Mouse (Mus musculus): ENCODE results near the gene Trmt112.
"Not testable (repeated sequence)": the region's sequence is repeated elsewhere in the genome, so short reads cannot be mapped to it uniquely, and the experiment has no call there.

Gene Trmt112

DNA sequence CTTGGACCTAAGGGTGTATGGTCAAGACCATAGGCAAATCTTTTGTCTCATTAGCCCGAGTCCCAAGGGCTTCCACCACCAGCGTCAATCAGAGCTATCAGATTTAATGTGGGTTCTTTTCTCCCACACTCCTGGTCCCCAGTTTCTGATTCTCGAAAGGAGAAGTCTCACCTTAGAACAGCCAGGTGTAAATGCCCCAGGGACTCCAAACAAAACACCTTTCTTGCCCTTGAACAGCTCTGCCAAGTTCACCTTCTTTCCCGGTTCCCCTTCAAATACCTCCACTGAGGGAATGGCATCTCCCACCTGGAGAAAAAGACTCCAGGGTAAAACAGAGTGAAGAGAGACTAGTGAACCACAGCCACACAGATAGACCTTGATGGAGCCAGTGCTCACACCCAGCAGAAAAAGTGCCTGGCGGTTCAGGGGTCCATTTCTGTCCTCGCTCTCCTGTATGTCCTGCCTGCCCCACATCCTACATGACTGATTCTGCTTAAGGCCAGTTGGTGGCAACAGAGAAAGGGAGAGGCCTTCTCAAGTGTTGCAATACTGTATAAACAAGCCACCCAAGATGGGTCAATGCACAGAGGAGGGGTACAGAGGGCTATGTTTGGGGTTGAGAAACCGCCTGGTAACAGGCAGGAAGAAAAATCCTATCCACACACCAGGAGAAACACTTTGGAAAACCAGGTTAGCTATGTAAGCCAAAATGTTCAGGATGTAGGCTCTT, 1.5 kb upstream of the Trmt112 start:
- no peak for DNase-seq (ENCODE audit: low spot score in 2 of 2)

DNA sequence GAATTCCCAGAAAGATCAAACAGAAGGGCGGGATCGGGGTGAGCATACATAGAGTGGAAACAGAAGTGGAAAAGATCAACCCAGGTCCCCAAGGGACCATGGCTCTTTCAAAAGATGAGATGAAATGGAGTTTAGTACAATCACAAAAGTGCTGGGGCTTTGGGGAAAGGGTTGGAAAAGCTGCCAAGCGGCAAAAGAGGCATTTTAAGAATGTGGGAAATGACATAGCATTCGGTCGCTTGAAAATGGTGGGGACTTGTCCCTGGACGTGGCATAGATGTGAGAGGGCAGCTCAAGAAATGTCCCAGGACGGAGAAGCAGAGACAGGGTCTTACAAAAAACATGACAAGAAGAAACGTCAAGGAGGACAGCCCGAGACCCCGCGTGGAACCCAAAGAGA, 477 bp upstream of the Trmt112 start:
- DNase-seq (ENCODE audit: low spot score in 2 of 2), result no peak

DNA sequence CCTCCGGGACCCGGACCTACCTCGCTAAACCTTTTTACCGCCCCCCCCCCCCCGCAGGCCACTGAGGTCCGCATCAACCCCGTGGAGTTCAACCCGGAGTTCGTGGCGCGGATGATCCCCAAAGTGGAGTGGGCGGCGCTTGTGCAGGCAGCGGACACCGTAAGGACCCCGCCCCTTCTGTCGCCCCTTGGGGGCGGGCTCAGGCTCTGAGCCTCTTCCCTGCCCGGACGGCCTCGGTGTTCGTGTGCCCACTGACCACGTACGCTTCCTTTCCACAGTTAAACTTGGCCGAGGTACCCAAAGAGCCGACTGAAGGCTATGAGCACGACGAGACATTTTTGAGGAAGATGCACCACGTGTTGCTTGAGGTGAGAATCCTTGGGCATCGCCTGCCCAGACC, 808 bp downstream of the Trmt112 start:
- not testable (repeated sequence) for DNase-seq (ENCODE audit: low spot score in 2 of 2)

DNA sequence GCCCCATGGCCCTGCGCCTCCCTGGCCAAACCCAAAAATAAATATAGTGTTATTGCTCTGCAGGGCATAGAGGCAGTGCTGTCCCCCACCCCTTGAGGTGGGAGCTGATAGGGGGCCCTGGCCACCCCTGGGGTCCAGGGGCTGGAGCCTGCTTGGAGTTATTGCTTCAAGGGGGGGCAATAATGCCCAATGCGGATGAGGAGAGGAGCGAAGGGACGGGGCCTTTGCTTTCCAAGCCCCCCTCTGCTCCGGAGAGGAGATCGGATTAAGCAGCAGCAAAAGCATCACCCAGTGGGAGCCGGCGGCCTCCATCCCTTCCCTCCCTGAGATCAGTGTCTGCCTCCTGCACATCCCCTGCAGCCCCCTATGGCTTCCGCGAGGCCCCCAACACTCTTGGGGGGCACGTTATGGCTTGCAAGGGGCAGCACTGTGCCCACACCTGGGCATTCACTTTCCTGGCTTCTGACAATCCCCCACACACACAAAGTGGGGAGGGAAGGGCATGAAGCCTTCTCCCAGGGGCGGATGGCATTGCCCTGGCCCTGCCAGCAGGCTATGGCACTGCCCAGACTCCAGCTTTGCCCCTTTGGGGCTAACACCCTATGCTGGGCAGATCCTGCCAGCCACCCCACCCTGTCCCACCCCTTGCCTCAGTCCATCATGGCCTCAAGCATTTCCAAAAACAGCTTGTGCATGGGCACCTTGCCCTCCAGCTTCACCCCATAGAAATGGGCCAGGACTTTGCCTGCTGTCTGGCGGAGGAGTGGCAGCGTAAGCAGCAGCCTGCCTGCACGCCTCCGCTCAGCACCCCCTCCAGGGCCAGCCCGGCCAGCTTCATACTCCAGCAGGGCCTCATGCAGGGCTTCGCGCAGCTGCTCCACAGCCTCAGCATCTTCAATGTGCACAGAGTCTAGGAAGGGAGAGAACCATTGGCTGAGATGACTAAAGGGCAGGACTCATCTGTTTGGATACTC, 1.9 kb downstream of the Trmt112 start:
- no peak for DNase-seq (ENCODE audit: low spot score in 2 of 2)

DNA sequence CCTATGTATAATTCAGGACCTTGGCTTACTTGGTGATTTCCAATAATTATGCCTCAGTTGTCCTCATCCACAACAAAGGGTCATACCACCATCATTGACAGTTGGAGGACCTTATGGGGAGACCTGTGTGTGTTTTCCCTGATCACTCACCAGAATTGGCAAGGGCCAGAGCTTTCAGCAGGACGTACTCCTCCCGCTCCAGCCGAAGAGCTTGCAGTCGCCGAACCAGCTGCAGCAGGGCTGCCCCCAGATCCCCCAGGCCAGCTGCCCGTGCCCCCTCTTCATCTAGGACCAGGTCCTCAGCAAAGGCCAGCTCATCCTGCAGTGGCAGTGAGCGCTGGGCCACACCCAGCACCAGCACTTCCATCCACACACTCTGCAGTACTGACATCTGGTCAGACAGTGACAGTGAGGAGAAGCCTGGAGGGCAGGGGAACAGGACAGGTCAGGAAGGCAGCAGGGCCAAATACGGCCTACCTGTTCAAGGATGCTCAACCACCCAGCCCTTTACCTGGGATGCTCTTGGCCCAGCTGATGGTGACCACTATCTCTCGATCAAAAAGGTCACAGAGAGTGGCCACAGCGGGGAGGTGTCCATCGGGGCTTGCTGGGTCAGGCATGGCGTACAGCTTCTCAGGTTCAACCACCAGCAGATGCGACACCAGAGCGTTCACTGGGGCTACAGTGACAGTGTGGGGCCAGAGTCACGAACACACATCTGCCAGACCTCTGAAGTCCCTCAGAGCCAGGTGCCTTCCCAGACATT, 2.9 kb downstream of the Trmt112 start:
- DNase-seq (ENCODE audit: low spot score in 2 of 2), result no peak

DNA sequence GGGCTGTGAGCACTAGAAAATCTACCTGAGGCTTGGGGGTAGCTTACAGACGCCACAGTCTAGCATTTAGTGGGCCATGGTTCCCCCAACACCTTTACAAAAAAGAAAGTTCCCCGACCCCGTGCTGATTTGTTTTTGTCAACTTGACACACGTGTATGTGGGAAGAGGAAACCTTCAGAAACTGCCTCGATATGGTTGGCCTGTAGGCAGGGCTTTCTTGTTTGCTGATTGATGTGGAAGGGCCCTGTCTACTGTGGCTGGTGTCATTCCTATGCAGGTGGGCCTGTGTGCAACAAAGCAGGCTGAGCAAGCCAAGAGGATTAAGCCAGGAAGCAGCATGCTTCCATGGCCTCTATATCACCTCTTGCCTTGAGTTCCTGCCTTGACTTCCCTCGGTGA, 3.5 kb downstream of the Trmt112 start:
- no peak for DNase-seq (ENCODE audit: low spot score in 2 of 2)

DNA sequence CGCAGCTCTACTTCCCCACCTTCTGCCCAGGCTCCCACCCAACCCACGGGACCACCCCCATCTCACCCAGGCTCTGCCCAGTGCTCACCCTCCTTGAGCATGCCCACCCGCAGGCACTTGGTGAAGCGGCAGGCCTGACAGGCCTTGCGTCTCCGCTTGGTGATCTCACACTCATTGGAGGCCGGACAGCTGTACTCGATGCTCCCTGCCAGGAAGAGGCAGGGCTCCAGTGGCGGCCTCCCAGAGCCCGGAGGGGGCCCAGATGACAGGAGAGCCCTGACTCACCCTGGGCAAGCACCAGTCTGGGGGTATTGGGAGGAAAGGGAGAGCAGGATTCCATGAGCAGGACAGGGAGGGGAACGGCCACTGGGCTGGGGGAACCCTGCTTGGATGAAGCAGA, 4.5 kb downstream of the Trmt112 start:
- DNase-seq (ENCODE audit: low spot score in 2 of 2), result no peak

DNA sequence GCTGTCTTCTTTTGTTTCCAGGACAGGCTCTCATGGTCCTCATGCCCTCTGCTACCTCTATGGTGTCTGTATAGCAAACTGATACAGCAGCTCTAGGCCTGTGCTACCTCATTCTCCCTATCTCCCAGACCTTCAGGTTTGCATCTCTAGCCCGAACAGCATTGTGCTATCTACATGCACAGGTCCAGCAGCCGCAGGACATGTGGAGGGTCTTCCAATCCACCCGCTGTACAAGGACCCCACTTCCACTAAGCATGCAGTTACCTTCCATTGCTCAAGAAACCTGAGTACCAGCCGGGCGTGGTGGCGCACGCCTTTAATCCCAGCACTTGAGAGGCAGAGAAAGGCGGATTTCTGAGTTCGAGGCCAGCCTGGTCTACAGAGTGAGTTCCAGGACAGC, 5.0 kb downstream of the Trmt112 start:
- no peak for DNase-seq (ENCODE audit: low spot score in 2 of 2)

DNA sequence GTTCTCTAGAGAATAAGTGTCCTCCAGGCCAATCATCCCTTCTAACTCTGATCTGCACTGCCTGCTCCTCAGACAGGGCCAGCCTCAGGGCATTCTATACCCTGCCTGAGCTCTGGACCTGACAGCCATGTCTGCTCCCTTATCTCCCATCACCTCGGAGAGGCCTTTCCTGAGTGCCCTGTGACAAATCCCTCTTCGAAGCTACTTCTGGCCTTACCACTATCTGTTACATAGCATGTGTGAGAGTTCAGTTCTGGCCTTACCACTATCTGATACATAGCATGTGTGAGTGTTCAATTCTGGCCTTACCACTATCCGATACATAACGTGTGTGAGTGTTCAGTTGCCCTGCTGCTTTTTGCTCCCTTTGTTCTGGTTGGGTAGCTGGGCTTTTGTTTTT, 5.8 kb downstream of the Trmt112 start:
- DNase-seq (ENCODE audit: low spot score in 2 of 2), result no peak

DNA sequence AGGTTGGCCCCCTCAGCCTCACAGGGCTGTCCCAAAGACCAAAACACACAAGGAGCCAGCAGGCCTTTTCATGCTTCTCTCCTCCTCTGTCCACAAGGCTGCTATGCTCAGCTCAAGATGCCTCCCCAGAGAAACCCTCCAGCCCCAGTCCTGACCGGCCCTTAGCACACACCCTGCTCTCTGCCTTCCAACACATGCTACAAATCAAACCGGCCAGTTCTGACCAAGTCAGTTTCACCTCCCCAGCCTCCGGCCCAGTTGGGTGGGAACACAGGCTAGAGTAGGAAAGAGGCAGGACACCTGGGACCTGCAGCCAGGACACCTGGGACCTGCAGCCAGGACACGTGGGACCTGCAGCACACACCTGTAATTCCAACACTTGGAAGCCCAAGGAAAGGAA, 7.0 kb downstream of the Trmt112 start:
- DNase-seq (ENCODE audit: low spot score in 2 of 2), result no peak

DNA sequence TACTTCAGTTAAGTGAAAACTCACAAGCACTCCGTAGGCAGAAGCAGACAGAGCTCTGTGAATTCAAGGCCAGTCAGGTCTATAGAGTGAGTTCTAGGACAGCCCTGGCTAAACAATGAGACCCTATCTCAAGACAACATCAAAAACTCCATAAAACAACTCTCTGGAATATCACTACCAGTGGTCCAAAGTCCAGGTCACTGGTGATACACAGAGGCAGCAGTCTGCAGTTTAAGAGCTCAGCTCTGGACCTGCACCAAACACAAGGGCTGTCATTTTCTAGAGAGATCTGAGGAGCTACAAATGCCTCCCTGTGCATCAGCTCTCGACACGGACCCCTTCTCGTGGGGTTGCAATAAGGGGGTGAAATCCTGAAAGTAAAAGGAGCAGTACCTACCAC, 8.8 kb downstream of the Trmt112 start:
- DNase-seq (ENCODE audit: low spot score in 2 of 2), result no peak

DNA sequence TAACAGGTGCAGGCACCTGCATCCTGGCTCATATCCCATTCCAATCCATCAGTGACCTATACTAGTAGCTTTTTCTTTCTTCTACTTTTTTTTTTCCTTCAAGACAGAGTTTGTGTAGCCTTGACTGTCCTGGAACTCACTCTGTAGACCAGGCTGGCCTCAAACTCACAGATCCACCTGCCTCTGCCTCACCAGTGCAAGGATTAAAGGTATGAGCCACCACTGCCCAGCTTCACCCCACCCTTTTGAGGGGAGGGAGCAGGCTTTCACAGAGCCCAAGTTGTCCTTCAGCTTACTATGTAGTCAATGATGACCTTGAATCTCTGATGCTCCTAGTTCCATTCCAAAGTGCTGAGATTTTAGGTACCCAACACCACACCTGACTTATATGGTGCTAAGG, 9.9 kb downstream of the Trmt112 start:
- no peak for DNase-seq (ENCODE audit: low spot score in 2 of 2)

DNA sequence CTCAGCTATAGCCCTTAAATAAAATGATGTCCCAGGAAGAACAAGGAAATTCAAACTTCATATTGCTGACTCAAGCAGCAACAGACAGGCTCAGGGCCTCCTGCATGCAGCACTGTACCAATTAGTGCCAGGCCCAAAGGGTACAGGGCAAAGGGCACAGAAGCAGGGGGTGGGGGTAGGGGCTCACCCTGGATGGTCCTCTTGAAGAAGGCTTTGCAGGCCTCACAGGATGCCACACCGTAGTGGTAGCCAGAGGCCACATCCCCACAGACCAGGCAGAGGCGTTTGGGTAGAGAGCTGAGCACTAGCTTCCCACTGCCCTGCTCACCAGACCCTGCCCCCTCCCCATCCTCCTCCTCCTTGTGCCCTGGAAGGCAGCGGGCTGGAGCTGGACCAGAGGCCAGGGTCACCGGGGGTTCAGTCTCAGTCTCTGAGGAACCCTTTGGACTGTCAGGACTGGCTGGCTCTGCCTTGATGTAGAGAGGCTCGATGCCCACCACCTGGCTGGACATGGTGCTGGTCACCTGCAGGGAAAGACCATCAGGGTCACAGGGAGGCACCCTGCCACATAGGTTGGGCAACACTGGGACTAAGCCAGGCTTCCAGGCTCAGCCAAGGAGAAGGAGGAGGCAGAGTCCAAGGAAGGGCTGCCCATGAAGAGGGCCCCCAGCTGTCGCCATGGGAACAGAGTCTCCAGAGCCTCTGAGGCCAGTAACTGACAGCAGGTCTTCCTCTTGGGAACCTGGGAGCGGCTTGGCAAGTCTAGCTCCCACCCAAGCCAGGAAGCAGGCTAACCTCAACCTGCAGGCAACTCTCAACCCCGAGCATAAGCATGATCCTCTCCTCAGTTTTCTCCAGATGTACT, 10.6 kb downstream of the Trmt112 start:
- DNase-seq (ENCODE audit: low spot score in 2 of 2), result no peak

DNA sequence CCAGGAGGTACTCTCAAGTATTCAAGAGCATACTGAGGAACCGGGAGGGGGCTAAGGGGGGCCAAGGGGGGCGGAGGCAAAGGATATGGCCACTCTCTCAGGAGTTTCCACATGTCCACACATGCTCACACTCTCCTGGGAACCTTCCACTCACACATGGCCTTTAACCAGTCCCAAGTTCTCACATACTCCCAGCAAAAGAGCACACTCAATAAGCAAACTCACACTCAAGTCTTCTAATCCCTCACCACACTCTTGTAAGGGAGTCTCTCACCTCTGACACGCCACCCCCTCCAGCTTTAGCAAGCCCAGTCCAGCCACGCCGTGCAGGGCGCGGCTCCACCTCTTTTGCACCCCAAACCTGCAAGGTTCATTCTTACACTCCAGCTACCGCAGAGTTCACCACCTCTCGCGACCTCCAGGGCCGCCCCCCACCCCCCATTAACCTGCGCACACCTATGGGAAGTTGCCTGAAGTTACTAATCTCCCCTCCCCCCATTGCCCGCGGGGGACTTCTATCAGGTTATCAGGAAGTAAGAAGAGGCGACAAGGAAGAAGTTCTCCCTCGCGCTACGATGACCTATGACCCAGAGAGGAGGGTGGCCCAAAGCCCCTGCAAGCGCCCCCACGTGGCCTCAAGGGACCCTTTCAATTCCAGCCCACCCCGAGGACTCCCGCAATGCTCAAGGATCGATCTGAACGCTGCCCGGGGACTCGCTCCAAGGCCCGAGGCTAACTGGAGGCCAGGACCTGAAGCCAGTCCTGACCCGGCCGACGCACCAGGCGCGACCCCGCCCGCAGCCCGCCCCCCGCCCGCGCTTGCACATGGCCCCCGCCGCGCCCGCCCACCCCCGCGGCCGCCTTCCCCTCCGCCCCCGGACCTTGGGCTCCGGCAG, 11.5 kb downstream of the Trmt112 start:
- no peak for DNase-seq (ENCODE audit: low spot score in 2 of 2)

DNA sequence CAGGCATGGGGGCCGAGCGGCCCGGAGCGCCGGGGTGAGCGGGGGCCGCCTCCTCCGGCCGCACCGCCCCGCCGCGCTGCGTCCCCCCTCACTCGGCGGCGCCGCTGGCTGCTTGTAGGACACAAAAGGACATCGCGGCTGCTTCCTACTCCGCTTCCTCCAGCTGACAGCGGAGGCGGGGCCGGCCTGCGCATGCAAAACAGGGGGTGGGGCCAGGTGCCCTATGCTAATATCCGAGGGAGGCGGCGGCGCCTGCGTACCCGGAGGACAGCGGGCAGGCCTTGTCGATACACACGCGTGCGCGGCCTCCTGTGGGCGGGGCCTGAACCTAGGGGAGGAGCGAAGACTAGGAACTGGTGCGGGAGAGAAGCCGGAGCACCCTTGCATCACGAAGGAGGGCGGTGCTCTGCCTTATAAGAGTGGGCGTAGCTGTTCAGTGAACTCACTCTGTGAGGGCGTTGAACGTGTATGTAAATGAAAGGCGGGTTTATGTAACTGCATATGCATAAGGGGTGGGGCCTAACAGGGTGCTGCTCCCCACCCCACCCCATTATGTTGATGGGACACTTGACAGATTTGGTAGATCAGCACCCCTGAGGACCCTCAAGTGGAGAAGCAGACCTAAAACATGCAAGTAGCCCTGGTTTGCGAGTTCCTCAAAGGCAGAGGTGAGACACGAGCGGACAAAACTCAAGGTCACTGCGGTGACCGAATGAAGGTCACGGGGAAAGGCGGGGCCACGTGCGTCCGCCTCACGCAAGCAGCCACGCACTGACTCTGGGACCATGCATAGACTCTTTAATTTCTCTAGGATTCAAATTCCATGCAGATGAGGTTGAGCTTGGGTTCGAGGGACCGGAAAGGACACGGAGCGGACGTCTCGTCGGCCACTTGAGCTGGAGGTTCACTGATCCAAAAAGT, 12.4 kb downstream of the Trmt112 start, which contains the start of gene Esrra:
TSS of gene Esrra (minus strand) at position 167 of the 921 bp plus-strand sequence.
- DNase-seq (ENCODE audit: low spot score in 2 of 2), result peak; percentile 100

DNA sequence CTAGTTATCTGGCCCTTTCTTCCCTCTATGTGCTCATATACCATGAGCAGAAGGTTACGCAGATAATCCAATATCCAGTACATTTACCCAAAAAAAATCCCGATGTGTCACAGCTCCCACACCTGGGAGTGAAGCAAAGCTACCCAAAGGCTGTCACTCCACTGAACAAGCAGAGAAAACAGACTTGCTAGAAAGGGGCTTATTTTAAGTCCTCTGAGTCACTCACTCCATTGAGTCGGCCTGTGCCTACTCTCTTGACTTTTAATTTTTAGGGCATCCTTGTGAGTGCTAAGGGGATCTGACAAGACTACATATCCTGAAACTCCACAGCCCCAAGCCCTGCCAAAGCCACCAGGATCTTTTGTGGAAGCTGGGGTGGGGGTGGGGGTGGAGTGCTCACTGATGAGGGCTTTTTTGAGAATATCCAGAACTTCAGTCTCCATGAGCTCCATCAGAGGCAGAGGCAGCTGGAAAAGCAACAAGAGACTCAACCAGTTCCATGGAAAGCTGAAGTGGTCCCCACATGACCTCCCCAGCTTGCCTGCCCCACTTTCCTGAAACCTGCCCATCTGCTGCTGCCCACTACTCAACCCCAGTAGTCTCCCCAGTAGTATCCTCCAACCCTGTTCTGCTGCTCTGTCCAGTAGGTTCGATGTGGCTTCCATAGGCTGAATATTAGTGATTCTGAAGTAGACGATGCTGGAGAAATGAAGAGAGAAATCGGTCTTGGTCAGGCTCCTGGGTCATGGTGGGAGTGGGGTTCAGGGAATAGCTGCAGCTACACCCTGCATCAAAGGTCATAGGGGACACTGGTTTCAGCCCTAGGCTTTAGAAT, 13.6 kb downstream of the Trmt112 start:
- no peak for DNase-seq (ENCODE audit: low spot score in 2 of 2)

DNA sequence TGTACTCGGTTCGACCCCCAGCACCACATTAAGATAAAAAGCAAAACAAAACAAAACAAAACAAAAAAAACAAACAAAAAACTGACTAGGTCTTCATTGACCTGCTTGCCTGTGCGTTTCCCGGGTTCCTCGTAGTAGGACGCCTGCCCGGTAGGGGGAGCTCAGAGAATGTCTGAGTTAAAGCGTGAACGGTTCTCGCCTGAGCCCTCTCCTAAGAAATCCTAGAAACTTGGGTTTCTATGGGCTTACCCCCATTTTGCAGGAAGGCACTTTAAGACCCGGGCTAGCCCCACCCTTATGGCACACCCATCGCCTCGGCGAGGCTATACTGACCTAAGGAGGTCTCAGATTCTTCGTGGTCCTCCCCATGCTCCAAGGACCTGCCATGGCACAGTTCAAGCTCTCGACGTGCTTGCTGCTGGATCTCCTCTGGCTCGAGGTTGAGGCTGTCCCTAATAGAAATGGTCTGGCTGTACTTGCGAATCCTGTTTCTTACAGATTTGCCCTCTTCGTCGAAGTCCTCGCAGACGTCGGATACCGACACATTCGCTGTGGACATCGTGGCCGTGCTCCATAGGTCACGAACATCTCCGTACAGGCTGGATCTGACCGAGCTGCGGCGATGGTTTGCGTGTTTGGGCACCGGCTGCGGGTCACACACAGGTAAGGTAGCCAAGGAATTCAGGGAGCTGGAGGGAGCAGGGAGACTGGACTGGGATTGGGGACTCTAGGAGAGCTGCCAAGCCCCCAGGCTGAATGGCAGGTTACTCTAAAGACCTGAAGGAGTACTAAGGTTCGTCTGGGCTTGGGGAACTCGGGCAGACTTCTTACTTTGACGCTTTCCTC, 15.2 kb downstream of the Trmt112 start:
- peak; percentile 80 to 81 for DNase-seq (ENCODE audit: low spot score in 2 of 2)
